Mouse (Mus musculus): ENCODE results near the gene Srsf7.

Gene Srsf7

GRCm38 (mm10) chr17:80152767-80153630 lies 54.1 kb downstream of the Srsf7 start:
- DNase-seq: no peak

GRCm38 (mm10) chr17:80151353-80151752 lies 55.8 kb downstream of the Srsf7 start:
- no peak for DNase-seq

Data from cerebellum, postnatal 10 days (tissue).